Mouse (Mus musculus) adipose tissue, adult 10 weeks (tissue): ENCODE results near the gene Suz12. TPM values are rescaled to one million over a fixed set of nuclear protein-coding genes. Genes with fewer than 3 reads are reported as not detected.

Experiments
- polyA plus RNA-seq: library from polyadenylated mRNA; stranded (reverse); fragments of 350-450 nt; fragmentation: Illumina TruSeq; extraction: RNeasy Lipid Tissue Mini Kit (QIAGEN cat#74804); gene quantifications from one replicate; pipeline ENCODE4 v1.2.3, GENCODE M21; 2014; ENCODE audit warnings: low read depth, low replicate concordance

Suz12 gene
- polyA plus RNA-seq = 21.8 TPM

GRCm38 (mm10) chr11:79992592-79993355 lies at the start of gene Suz12:
TSS of gene Suz12 (plus strand) at chr11:79993106.

DNA sequence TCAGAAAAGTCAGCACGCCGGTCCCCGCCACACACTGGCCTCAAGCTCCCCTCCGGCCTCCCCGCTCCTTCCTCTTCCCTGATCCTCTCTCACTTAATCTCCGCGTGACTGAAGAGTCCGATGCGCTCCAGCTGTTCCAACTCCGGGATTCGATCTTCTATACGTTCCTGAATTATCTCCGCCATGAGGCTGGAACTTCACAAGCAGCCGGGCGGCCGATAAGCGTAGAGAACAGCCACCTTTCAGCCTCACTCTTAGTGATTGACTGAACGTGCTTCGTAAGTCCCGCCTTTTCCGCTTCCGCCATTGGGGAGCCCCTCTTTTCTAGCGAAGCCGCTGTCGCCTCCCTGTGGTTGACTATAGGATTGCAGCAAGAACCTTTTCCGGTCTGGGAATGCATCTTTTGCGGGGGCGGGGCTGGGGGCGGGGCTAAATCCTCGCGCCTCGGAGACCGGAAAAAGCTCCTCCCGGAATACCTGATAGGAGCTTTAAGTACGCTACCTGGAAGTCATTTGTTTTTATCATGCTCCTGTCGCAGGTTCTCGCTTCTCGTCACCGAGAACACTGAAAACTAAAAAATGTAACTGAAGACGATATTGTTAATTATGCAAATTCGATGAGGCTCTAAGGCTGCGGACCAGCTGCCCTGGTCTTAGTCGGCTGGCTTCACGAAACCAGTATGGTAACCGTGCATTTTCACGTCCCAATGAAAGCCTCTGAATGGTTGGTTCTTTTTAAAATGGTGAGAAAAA lies 30.6 kb upstream of the Suz12 start, which contains the start of gene Utp6:
Gene Utp6 (minus strand): TSS at position 266 of the 752 bp plus-strand sequence.

GRCm38 (mm10) chr11:80080826-80081728 lies 88.2 kb downstream of the Suz12 start, which contains the start of gene Crlf3:
TSS of gene Crlf3 (minus strand) at chr11:80080991.

Other genes starting within 250 kb of the Suz12 start
- 28.0 TPM for gene Utp6, start 30.7 kb upstream of the Suz12 start, polyA plus RNA-seq
- gene Crlf3, start 87.9 kb downstream of the Suz12 start, polyA plus RNA-seq = 12.0 TPM
- 2.1 TPM for gene Atad5, start 96.3 kb downstream of the Suz12 start, polyA plus RNA-seq
- 13.2 TPM for gene Tefm, start 149.1 kb downstream of the Suz12 start, polyA plus RNA-seq
- gene Adap2, start 161.0 kb downstream of the Suz12 start, polyA plus RNA-seq = 13.5 TPM
- gene Rnf135, start 190.7 kb downstream of the Suz12 start, polyA plus RNA-seq = 10.5 TPM
- 29.7 TPM for gene Rhot1, start 215.9 kb downstream of the Suz12 start, polyA plus RNA-seq